Mouse (Mus musculus) thymus, adult 2 months (tissue): ENCODE data around the gene Ntm.

Experiments
- CTCF ChIP-seq: fragments of 200-500 bp; IDR thresholded peaks from 2 replicates; pipeline ENCODE4 v1.5.1; 2012; ENCODE audit warnings: mild to moderate bottlenecking, control low read depth, low read length, moderate library complexity, borderline replicate concordance; ENCODE audit not compliant: control insufficient read depth, poor library complexity, insufficient read depth; ENCODE audit errors: extremely low read depth
- POLR2A ChIP-seq: fragments of 200-500 bp; IDR thresholded peaks from 2 replicates; pipeline ENCODE4 v1.6.1; 2012; ENCODE audit warnings: mild to moderate bottlenecking, low read length, control low read depth, moderate library complexity; ENCODE audit not compliant: control insufficient read depth, poor library complexity, insufficient read depth; ENCODE audit errors: extremely low read depth

DNA sequence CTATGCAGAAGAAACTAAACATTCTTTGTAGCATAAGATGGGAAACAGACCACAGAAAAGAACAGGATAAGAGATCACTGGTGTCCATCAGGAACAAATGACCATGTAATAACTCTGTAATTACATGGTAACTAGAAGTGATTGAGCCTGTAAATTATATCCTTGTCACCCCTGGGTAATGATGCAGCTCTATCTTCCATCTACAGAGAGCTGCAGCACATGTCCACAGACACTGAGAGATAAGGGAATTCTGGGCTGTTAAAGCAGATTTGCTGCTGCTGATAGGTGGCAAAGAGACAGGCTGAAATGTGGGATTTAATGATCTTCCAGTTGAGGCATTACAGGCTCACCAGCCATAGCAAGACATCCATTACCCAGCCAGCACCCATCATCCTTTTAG, 677.8 kb downstream of the Ntm start:
- TF ChIP-seq CTCF (no peak), POLR2A (no peak)
